ENCODE assay signal across 8 mouse cellular contexts in the genomic region with DNA sequence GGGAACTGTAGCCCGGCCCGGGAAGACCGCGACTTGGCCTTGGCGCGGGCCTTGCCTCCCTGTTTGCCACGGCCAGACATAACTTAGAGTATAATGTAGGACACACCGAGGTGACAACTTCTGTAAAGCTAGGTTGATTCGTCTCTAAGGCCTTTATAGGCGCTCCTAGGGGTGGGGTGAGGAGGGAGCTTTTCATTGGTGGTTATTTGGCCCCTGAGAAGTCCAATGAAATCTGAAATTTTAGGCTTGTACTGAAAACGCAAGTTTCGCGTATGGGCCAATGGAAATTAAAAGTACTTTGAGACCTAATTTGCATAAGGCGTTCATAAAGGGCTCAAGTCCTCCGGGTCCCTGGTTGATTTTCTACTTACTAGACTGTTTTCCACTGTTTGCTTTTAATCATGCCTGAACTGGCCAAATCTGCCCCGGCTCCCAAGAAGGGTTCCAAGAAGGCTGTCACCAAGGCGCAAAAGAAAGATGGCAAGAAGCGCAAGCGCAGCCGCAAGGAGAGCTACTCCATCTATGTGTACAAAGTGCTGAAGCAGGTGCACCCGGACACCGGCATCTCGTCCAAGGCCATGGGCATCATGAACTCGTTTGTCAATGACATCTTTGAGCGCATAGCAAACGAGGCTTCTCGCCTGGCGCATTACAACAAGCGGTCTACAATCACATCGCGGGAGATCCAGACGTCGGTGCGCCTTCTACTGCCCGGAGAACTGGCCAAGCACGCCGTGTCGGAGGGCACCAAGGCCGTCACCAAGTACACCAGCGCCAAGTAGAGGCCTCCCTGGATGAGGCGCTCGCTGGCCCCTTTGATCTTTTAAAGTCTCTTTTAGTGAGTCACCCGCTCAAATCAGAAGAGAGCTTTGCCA. TPM values are rescaled to one million over a fixed set of nuclear protein-coding genes. Genes with fewer than 3 reads are reported as not detected.
DNase-seq lines count a peak whose midpoint lies in the region; ATAC-seq lines count a peak whose summit lies in the region.

A gene (minus strand): TSS at position 116 of the 875 bp plus-strand sequence.
A gene (plus strand): TSS at position 355 of the 875 bp plus-strand sequence.

- H3K27ac ChIP-seq in embryonic facial prominence, embryonic 10.5 days (replicated peaks), result peak within 1 kb of the TSS; percentile 97
- peak within 1 kb of the TSS; percentile 100 for H3K27ac ChIP-seq in intestine, embryonic 16.5 days (ENCODE audit: low read length)

- peak within 1 kb of the TSS; percentile 84 for H3K9ac ChIP-seq in intestine, embryonic 16.5 days (ENCODE audit: low read depth, low read length)

- no peaks in the 10 kb centered on the region for H3K9me3 ChIP-seq in embryonic facial prominence, embryonic 10.5 days
- H3K9me3 ChIP-seq in intestine, embryonic 16.5 days (ENCODE audit: control insufficient read depth, low read length), result no peaks in the 10 kb centered on the region

- peak within 1 kb of the TSS; percentile 85 for H3K4me2 ChIP-seq in intestine, embryonic 16.5 days (ENCODE audit: low read depth, low read length)

- no peaks in the 10 kb centered on the region for H3K36me3 ChIP-seq in embryonic facial prominence, embryonic 10.5 days (replicated peaks)
- no peaks in the 10 kb centered on the region for H3K36me3 ChIP-seq in intestine, embryonic 16.5 days (ENCODE audit: control insufficient read depth, insufficient read depth, low read length)

- H3K27me3 ChIP-seq in embryonic facial prominence, embryonic 10.5 days (replicated peaks; ENCODE audit: low read depth, poor library complexity, severe bottlenecking), result no peaks in the 10 kb centered on the region; the same call in 1 of the 2 replicates
- H3K27me3 ChIP-seq in intestine, embryonic 16.5 days (replicated peaks; ENCODE audit: control insufficient read depth, insufficient read depth, low read length), result no peaks in the 10 kb centered on the region

- ATAC-seq in intestine, embryonic 16.5 days, result peak; percentile 94

- H3K4me3 ChIP-seq in embryonic facial prominence, embryonic 10.5 days, result peak within 1 kb of the TSS; percentile 70
- H3K4me3 ChIP-seq in intestine, embryonic 16.5 days (ENCODE audit: low read length), result peak within 1 kb of the TSS; percentile 68

- WGBS in embryonic facial prominence, embryonic 10.5 days, result under 1% methylated on average over 43 of the region's 43 CpGs
- under 1% methylated on average over 43 of the region's 43 CpGs for WGBS in intestine, embryonic 16.5 days

- DNase-seq in adrenal gland, postnatal 14 days, result peak; percentile 89
- peak; percentile 87 for DNase-seq in embryonic facial prominence, embryonic 10.5 days (ENCODE audit: low spot score)
- DNase-seq in gastrocnemius, postnatal 4 days (ENCODE audit: low spot score in 2 of 2), result peak; percentile 32 to 50
- peak; percentile 87 to 96 for DNase-seq in left cerebral cortex, postnatal 25 days (ENCODE audit: low spot score in 2 of 2)
- peak; percentile 89 for DNase-seq in mesoderm, embryonic 11.5 days (ENCODE audit: low read depth, low spot score)
- DNase-seq in right cerebral cortex, postnatal 36 days (ENCODE audit: low spot score in 2 of 2), result peak; percentile 78 to 87
- peak; percentile 71 to 76 for DNase-seq in urinary bladder, postnatal 4 days (ENCODE audit: low spot score in 2 of 2)

- peaks cover 47% of the 10 kb centered on the region for H3K4me1 ChIP-seq in embryonic facial prominence, embryonic 10.5 days
- H3K4me1 ChIP-seq in intestine, embryonic 16.5 days (ENCODE audit: control insufficient read depth, insufficient read depth, low read length), result peaks cover 18% of the 10 kb centered on the region

- intact Hi-C loops in left cerebral cortex, postnatal 25 days (cut with DNase I), result loop anchor here (2.0 kb wide), 1 partner anchor 42 kb away; a partner anchor contains a TSS

RNA-seq across cellular contexts. Expression of the first gene that starts in this region (rescaled TPM):
- total RNA-seq in adrenal gland, postnatal 14 days (2021), result 128 and 146 TPM in 2 replicates
- polyA plus RNA-seq in embryonic facial prominence, embryonic 10.5 days (2016; fragmentation: Nextera tagmentation; extraction: Ambion mirVana), result 11.7 and 12.5 TPM in 2 replicates
- total RNA-seq in gastrocnemius, postnatal 4 days (2021), result 100 to 1,000 TPM; 126 to 168 TPM
- polyA plus RNA-seq in intestine, embryonic 16.5 days (2015; fragmentation: Nextera tagmentation; extraction: Ambion mirVana), result 2.8 and 4.7 TPM in 2 replicates
- 10 to 100 TPM; 18.3 to 24.3 TPM for total RNA-seq in left cerebral cortex, postnatal 25 days (2021)

RNA-seq across cellular contexts. Expression of the second gene that starts in this region (rescaled TPM):
- total RNA-seq in adrenal gland, postnatal 14 days (2021), result 9.0 and 12.3 TPM in 2 replicates
- 6.4 and 7.8 TPM in 2 replicates for polyA plus RNA-seq in embryonic facial prominence, embryonic 10.5 days (2016; fragmentation: Nextera tagmentation; extraction: Ambion mirVana)
- 1 to 10 TPM; 3.2 to 3.8 TPM for total RNA-seq in gastrocnemius, postnatal 4 days (2021)
- 6.7 and 7.3 TPM in 2 replicates for polyA plus RNA-seq in intestine, embryonic 16.5 days (2015; fragmentation: Nextera tagmentation; extraction: Ambion mirVana)
- 1 to 10 TPM; 5.4 to 5.9 TPM for total RNA-seq in left cerebral cortex, postnatal 25 days (2021)

Comparison
In these comparisons a context has a peak if more than half of its experiments do, and no peak if none do; other contexts are left out.
1. Peak in every context shown above with its lines: DNase-seq, ATAC-seq, H3K4me3 ChIP-seq and H3K27ac ChIP-seq.
2. DNase-seq: peak in every context shown above with its lines; median percentile 92 in left cerebral cortex, postnatal 25 days; 89 in adrenal gland, postnatal 14 days; 89 in mesoderm, embryonic 11.5 days; 87 in embryonic facial prominence, embryonic 10.5 days; 82 in right cerebral cortex, postnatal 36 days; 74 in urinary bladder, postnatal 4 days; 41 in gastrocnemius, postnatal 4 days.